Mouse (Mus musculus) monocyte, adult 5-6 weeks (primary cell): Measurements from ENCODE around the gene Gulp1. TPM values are rescaled to one million over a fixed set of nuclear protein-coding genes. Genes with fewer than 3 reads are reported as not detected.

Source experiments
- ATAC-seq: fragments of 153-309, 156-312 bp; replicated peaks from 2 replicates; pipeline ENCODE4 v1.8.0; 2017; ENCODE audit warnings: mild to moderate bottlenecking; ENCODE audit not compliant: low TSS enrichment, insufficient number of reproducible peaks, severe bottlenecking, poor library complexity, low FRiP score
- total RNA-seq: library from RNA; stranded (forward); fragments of 200-1000, 200-491, 200-594 nt; gene quantifications from 3 replicates; pipeline ENCODE4 v1.2.3, GENCODE M21; 2017

Gulp1 gene
- not detected in 3 replicates for total RNA-seq

- ATAC-seq: no peak
These were observed at the start of gene Gulp1 for GRCm38 (mm10) chr1:44551461-44552370. TSS of gene Gulp1 (plus strand) at chr1:44551511.

- ATAC-seq: no peak
These were observed 1.1 kb upstream of the Gulp1 start for GRCm38 (mm10) chr1:44550261-44550660.

- ATAC-seq: no peak
These were observed 1.1 kb downstream of the Gulp1 start for GRCm38 (mm10) chr1:44552371-44552841.

- no peak for ATAC-seq
These were observed 2.0 kb downstream of the Gulp1 start for GRCm38 (mm10) chr1:44553166-44553898.

- no peak for ATAC-seq
These were observed 16.1 kb downstream of the Gulp1 start for GRCm38 (mm10) chr1:44567431-44567830.

- ATAC-seq: no peak
These were observed 17.0 kb downstream of the Gulp1 start for GRCm38 (mm10) chr1:44568296-44568695.

- no peak for ATAC-seq
These were observed 24.7 kb downstream of the Gulp1 start for GRCm38 (mm10) chr1:44576001-44576400.

GRCm38 (mm10) chr1:44576610-44577009 lies 25.3 kb downstream of the Gulp1 start:
- no peak for ATAC-seq

GRCm38 (mm10) chr1:44580390-44580789 lies 29.1 kb downstream of the Gulp1 start:
- ATAC-seq: no peak

GRCm38 (mm10) chr1:44584886-44585385 lies 33.6 kb downstream of the Gulp1 start:
- no peak for ATAC-seq

GRCm38 (mm10) chr1:44591742-44592141 lies 40.4 kb downstream of the Gulp1 start:
- no peak for ATAC-seq

- ATAC-seq: no peak
These were observed 41.8 kb downstream of the Gulp1 start for GRCm38 (mm10) chr1:44593109-44593508.

GRCm38 (mm10) chr1:44598312-44598711 lies 47.0 kb downstream of the Gulp1 start:
- ATAC-seq: no peak

- ATAC-seq: no peak
These were observed 62.2 kb downstream of the Gulp1 start for GRCm38 (mm10) chr1:44613294-44614041.

GRCm38 (mm10) chr1:44618751-44619150 lies 67.4 kb downstream of the Gulp1 start:
- no peak for ATAC-seq

- no peak for ATAC-seq
These were observed 83.2 kb downstream of the Gulp1 start for GRCm38 (mm10) chr1:44634481-44634880.

- no peak for ATAC-seq
These were observed 94.5 kb downstream of the Gulp1 start for GRCm38 (mm10) chr1:44645678-44646276.

GRCm38 (mm10) chr1:44678974-44679373 lies 127.7 kb downstream of the Gulp1 start:
- no peak for ATAC-seq
